In the genomic region with DNA sequence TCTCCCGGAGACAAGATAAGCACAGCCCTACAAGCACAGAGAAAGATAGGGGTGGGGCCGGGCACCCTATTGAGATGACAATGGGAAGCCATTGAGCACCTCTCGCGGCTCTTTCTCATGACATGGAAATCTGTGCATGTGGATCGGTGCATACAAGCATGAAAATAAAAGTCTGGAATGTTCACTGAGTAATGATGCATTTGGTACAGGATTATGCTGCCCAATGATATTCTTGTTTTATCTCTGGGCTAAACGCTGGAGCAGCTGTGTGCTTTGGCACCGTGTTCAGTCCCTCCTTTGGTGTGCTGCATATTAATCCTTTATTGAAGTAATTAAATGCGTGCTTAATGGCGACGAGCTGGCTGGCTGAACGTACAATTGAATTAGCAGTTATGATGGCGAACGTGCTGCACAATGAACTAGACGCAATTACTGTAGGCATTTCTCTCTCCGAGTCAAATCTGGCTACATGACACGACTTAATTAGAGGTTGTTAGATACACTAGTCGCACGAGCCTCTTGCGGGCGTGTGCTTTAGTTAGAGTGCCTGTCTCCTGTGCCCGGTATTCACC, we compare ENCODE assay signal across 11 mouse cellular contexts.
DNase-seq lines count a peak whose midpoint lies in the region; ATAC-seq and TF ChIP-seq lines count a peak whose summit lies in the region.
"Had no signal": no experiment of that assay in that cellular context is flagged by ENCODE, and none has a peak within 500 bp of the region (broad histone marks: within the 10 kb centered on the region; RNA-seq: fewer than 3 reads in every experiment).

No protein-coding gene starts in this region.

- H3K36me3 ChIP-seq in heart, postnatal 0 days (replicated peaks; ENCODE audit: control insufficient read depth, insufficient read depth, low read length) = no peaks in the 10 kb centered on the region
- no peaks in the 10 kb centered on the region for H3K36me3 ChIP-seq in forebrain, embryonic 13.5 days (ENCODE audit: poor library complexity, severe bottlenecking)
- H3K36me3 ChIP-seq in midbrain, embryonic 15.5 days (replicated peaks) = no peaks in the 10 kb centered on the region
- H3K36me3 ChIP-seq in liver, embryonic 11.5 days (ENCODE audit: control insufficient read depth, insufficient read depth, low read length) = no peaks in the 10 kb centered on the region
- H3K36me3 ChIP-seq in thymus, adult 2 months (ENCODE audit: control insufficient read depth, insufficient read depth, low read length) = no peaks in the 10 kb centered on the region

- no peaks in the 10 kb centered on the region for H3K27me3 ChIP-seq in heart, postnatal 0 days (ENCODE audit: control insufficient read depth, insufficient read depth, low read length)
- no peaks in the 10 kb centered on the region for H3K27me3 ChIP-seq in forebrain, embryonic 13.5 days
- H3K27me3 ChIP-seq in midbrain, embryonic 15.5 days (replicated peaks) = no peaks in the 10 kb centered on the region
- H3K27me3 ChIP-seq in liver, embryonic 11.5 days (replicated peaks; ENCODE audit: control insufficient read depth, insufficient read depth, low read length) = no peaks in the 10 kb centered on the region
- no peaks in the 10 kb centered on the region for H3K27me3 ChIP-seq in thymus, adult 2 months (ENCODE audit: control insufficient read depth, insufficient read depth, low read length)

- ATAC-seq in heart, postnatal 0 days (ENCODE audit: insufficient read depth, low read depth) = no peak
- peak; percentile 86 for ATAC-seq in forebrain, embryonic 13.5 days
- peak; percentile 89 for ATAC-seq in midbrain, embryonic 15.5 days (replicated peaks)
- ATAC-seq in megakaryocyte-erythroid progenitor cell, adult 5-6 weeks (replicated peaks; ENCODE audit: low FRiP score, low TSS enrichment, poor library complexity, severe bottlenecking) = no peak
- ATAC-seq in liver, embryonic 11.5 days (replicated peaks; ENCODE audit: low FRiP score) = no peak
- ATAC-seq: CD4-positive, CD25-positive, alpha-beta regulatory T cell, adult 4 months; lung, postnatal 0 days had no signal

- 42% methylated on average over 21 of the region's 21 CpGs for WGBS in heart, postnatal 0 days
- WGBS in forebrain, embryonic 13.5 days = 12% methylated on average over 21 of the region's 21 CpGs
- WGBS in midbrain, embryonic 15.5 days = 34% methylated on average over 21 of the region's 21 CpGs
- WGBS in liver, embryonic 11.5 days = 70% methylated on average over 21 of the region's 21 CpGs
- 85% methylated on average over 21 of the region's 21 CpGs for WGBS in thymus, adult 2 months

- intact Hi-C loops in heart, postnatal 14 days (cut with DNase I) = no loop called here

- TF ChIP-seq EP300 in heart, postnatal 0 days (IDR thresholded peaks at IDR 0.05; ENCODE audit: low read depth) = no peak

- H3K4me3 ChIP-seq in heart, postnatal 0 days (ENCODE audit: low read depth, low read length) = no peak overlapping the region
- peak overlapping the region; percentile 9; the same call in 1 of the 2 replicates for H3K4me3 ChIP-seq in forebrain, embryonic 13.5 days
- H3K4me3 ChIP-seq in midbrain, embryonic 15.5 days = no peak overlapping the region
- no peak overlapping the region for H3K4me3 ChIP-seq in liver, embryonic 11.5 days (ENCODE audit: low read depth, low read length)
- H3K4me3 ChIP-seq in thymus, adult 2 months (ENCODE audit: control insufficient read depth, insufficient read depth, low read length) = no peak overlapping the region

- H3K27ac ChIP-seq in heart, postnatal 0 days (ENCODE audit: low read depth) = no peak overlapping the region
- peak overlapping the region; percentile 78 for H3K27ac ChIP-seq in forebrain, embryonic 13.5 days
- H3K27ac ChIP-seq in midbrain, embryonic 15.5 days = peak overlapping the region; percentile 49
- H3K27ac ChIP-seq in liver, embryonic 11.5 days (ENCODE audit: low read depth, low read length) = no peak overlapping the region
- H3K27ac ChIP-seq in thymus, adult 2 months (ENCODE audit: control insufficient read depth, insufficient read depth, low read length) = no peak overlapping the region
- H3K27ac ChIP-seq: stomach, postnatal 0 days had no signal

- peaks cover 6% of the 10 kb centered on the region for H3K4me1 ChIP-seq in heart, postnatal 0 days (ENCODE audit: control insufficient read depth, insufficient read depth)
- H3K4me1 ChIP-seq in forebrain, embryonic 13.5 days = peaks cover 18% of the 10 kb centered on the region
- H3K4me1 ChIP-seq in midbrain, embryonic 15.5 days = peaks cover 17% of the 10 kb centered on the region
- H3K4me1 ChIP-seq in liver, embryonic 11.5 days (replicated peaks; ENCODE audit: control insufficient read depth, insufficient read depth, low read length) = no peaks in the 10 kb centered on the region
- H3K4me1 ChIP-seq in thymus, adult 2 months (replicated peaks; ENCODE audit: control insufficient read depth, insufficient read depth, low read length) = no peaks in the 10 kb centered on the region

- H3K9ac ChIP-seq in heart, postnatal 0 days (replicated peaks; ENCODE audit: low read depth, low read length) = no peak overlapping the region
- no peak overlapping the region for H3K9ac ChIP-seq in forebrain, embryonic 13.5 days
- no peak overlapping the region for H3K9ac ChIP-seq in midbrain, embryonic 15.5 days
- H3K9ac ChIP-seq in liver, embryonic 11.5 days (ENCODE audit: low read depth, low read length) = no peak overlapping the region

- H3K4me2 ChIP-seq in heart, postnatal 0 days (ENCODE audit: low read depth, low read length) = peak overlapping the region; percentile 34
- H3K4me2 ChIP-seq in forebrain, embryonic 13.5 days = peak overlapping the region; percentile 47
- peak overlapping the region; percentile 30 for H3K4me2 ChIP-seq in midbrain, embryonic 15.5 days
- H3K4me2 ChIP-seq in liver, embryonic 11.5 days = no peak overlapping the region

- H3K9me3 ChIP-seq in heart, postnatal 0 days (replicated peaks; ENCODE audit: control insufficient read depth, low read length) = no peaks in the 10 kb centered on the region
- no peaks in the 10 kb centered on the region for H3K9me3 ChIP-seq in forebrain, embryonic 13.5 days (replicated peaks)
- H3K9me3 ChIP-seq in midbrain, embryonic 15.5 days = no peaks in the 10 kb centered on the region
- no peaks in the 10 kb centered on the region for H3K9me3 ChIP-seq in liver, embryonic 11.5 days (ENCODE audit: control insufficient read depth, low read length)

- DNase-seq in heart, postnatal 0 days (ENCODE audit: low spot score) = no peak
- DNase-seq in heart, postnatal 14 days = no peak
- DNase-seq in Muller cell, postnatal 12 days (ENCODE audit: inconsistent ontology term) = peak; percentile 60
- no peak for DNase-seq in liver, embryonic 11.5 days (ENCODE audit: low spot score)
- no peak for DNase-seq in thymus, adult 2 months

- no peak for TF ChIP-seq POLR2A in thymus, adult 2 months (IDR thresholded peaks at IDR 0.05; ENCODE audit: control insufficient read depth, extremely low read depth, insufficient read depth, low read length, poor library complexity)

- TF ChIP-seq CTCF in heart, postnatal 0 days (IDR thresholded peaks at IDR 0.05; ENCODE audit: low read depth) = no peak
- TF ChIP-seq CTCF in thymus, adult 2 months (IDR thresholded peaks at IDR 0.05; ENCODE audit: borderline replicate concordance, control insufficient read depth, extremely low read depth, insufficient read depth, low read length, poor library complexity) = no peak

Comparison
In these comparisons a context has a peak if more than half of its experiments do, and no peak if none do; other contexts are left out.
1. ATAC-seq: peak in forebrain, embryonic 13.5 days (single experiment) and midbrain, embryonic 15.5 days (single experiment); none in heart, postnatal 0 days (single experiment), megakaryocyte-erythroid progenitor cell, adult 5-6 weeks (single experiment) and liver, embryonic 11.5 days (single experiment).
2. H3K27ac ChIP-seq: peak in forebrain, embryonic 13.5 days (single experiment) and midbrain, embryonic 15.5 days (single experiment); none in heart, postnatal 0 days (single experiment), liver, embryonic 11.5 days (single experiment) and thymus, adult 2 months (single experiment).